8 mouse cellular contexts compared by ENCODE assay signal in genomic region chr14:104467966-104468622, GRCm38 (mm10). TPM values are rescaled to one million over a fixed set of nuclear protein-coding genes. Genes with fewer than 3 reads are reported as not detected.
DNase-seq lines count a peak whose midpoint lies in the region; ATAC-seq and TF ChIP-seq lines count a peak whose summit lies in the region.

TSS of gene Pou4f1 (minus strand) at chr14:104467999.

- peak; percentile 78 for ATAC-seq in embryonic facial prominence, embryonic 13.5 days (ENCODE audit: insufficient number of reproducible peaks, insufficient read depth, low FRiP score, low TSS enrichment, low read depth)
- peak; percentile 94 for ATAC-seq in midbrain, embryonic 16.5 days
- no peak for ATAC-seq in erythroid progenitor cell, adult 5-6 weeks (replicated peaks; ENCODE audit: low FRiP score, poor library complexity, severe bottlenecking)

- no peaks in the 10 kb centered on the region for H3K27me3 ChIP-seq in MEL (ENCODE audit: control insufficient read depth in 1 of 2, insufficient read depth in 2 of 2, low read length in 2 of 2)
- peaks cover 98% of the 10 kb centered on the region for H3K27me3 ChIP-seq in embryonic facial prominence, embryonic 13.5 days
- H3K27me3 ChIP-seq in midbrain, embryonic 16.5 days (ENCODE audit: control insufficient read depth, insufficient read depth, low read depth, low read length), result peaks cover 48% of the 10 kb centered on the region

- under 1% methylated on average over 62 of the region's 62 CpGs for WGBS in embryonic facial prominence, embryonic 13.5 days
- under 1% methylated on average over 43 of the region's 62 CpGs for WGBS in midbrain, embryonic 16.5 days

- peaks cover 13% of the 10 kb centered on the region for H3K79me2 ChIP-seq in MEL (ENCODE audit: control insufficient read depth, insufficient read depth, low read length, poor library complexity)

- no peak for TF ChIP-seq RAD21 in MEL (IDR thresholded peaks at IDR 0.05; ENCODE audit: low read depth, low read length)

- no peak for TF ChIP-seq EP300 in MEL (IDR thresholded peaks at IDR 0.05; ENCODE audit: low read depth in 1 of 2, low read length in 2 of 2)

- H3K9ac ChIP-seq in MEL (ENCODE audit: control insufficient read depth, low read depth, low read length, poor library complexity, severe bottlenecking), result peak within 1 kb of the TSS; percentile 90
- H3K9ac ChIP-seq in embryonic facial prominence, embryonic 13.5 days, result peak within 1 kb of the TSS; percentile 51
- H3K9ac ChIP-seq in midbrain, embryonic 16.5 days (ENCODE audit: low read depth, low read length), result peak within 1 kb of the TSS; percentile 70

- peaks cover 0 to 5% of the 10 kb centered on the region in 2 experiments; a peak in 2 of 4 replicates for H3K36me3 ChIP-seq in MEL (ENCODE audit: control insufficient read depth in 1 of 2, insufficient read depth in 2 of 2, low read length in 2 of 2)
- no peaks in the 10 kb centered on the region for H3K36me3 ChIP-seq in embryonic facial prominence, embryonic 13.5 days
- no peaks in the 10 kb centered on the region for H3K36me3 ChIP-seq in midbrain, embryonic 16.5 days (ENCODE audit: control insufficient read depth, insufficient read depth, low read length)

- peak within 1 kb of the TSS; percentile 85 for H3K4me2 ChIP-seq in embryonic facial prominence, embryonic 13.5 days
- peak within 1 kb of the TSS; percentile 72 for H3K4me2 ChIP-seq in midbrain, embryonic 16.5 days (ENCODE audit: low read length)

- H3K27ac ChIP-seq in MEL (ENCODE audit: control insufficient read depth, low read depth, low read length), result peak within 1 kb of the TSS; percentile 65
- H3K27ac ChIP-seq in embryonic facial prominence, embryonic 13.5 days, result no peak within 1 kb of the TSS
- H3K27ac ChIP-seq in midbrain, embryonic 16.5 days (ENCODE audit: low read length), result peak within 1 kb of the TSS; percentile 87

- H3K4me3 ChIP-seq in MEL (ENCODE audit: control insufficient read depth in 1 of 2, insufficient read depth in 1 of 2, low read depth in 2 of 2, low read length in 2 of 2), result peak within 1 kb of the TSS; percentile 88 to 96
- H3K4me3 ChIP-seq in embryonic facial prominence, embryonic 13.5 days, result peak within 1 kb of the TSS; percentile 53
- H3K4me3 ChIP-seq in midbrain, embryonic 16.5 days (ENCODE audit: low read depth, low read length), result peak within 1 kb of the TSS; percentile 52

- peaks cover 2 to 11% of the 10 kb centered on the region in 2 experiments for H3K4me1 ChIP-seq in MEL (ENCODE audit: control insufficient read depth in 1 of 2, insufficient read depth in 2 of 2, low read length in 2 of 2)
- peaks cover 30% of the 10 kb centered on the region for H3K4me1 ChIP-seq in embryonic facial prominence, embryonic 13.5 days
- H3K4me1 ChIP-seq in midbrain, embryonic 16.5 days (ENCODE audit: control insufficient read depth, insufficient read depth, low read length), result peaks cover 25% of the 10 kb centered on the region

- H3K9me3 ChIP-seq in MEL (replicated peaks; ENCODE audit: insufficient read depth, low read length), result no peaks in the 10 kb centered on the region
- H3K9me3 ChIP-seq in embryonic facial prominence, embryonic 13.5 days, result no peaks in the 10 kb centered on the region
- no peaks in the 10 kb centered on the region for H3K9me3 ChIP-seq in midbrain, embryonic 16.5 days (replicated peaks; ENCODE audit: control insufficient read depth, low read length, poor library complexity, severe bottlenecking)

- peak; percentile 78 for DNase-seq in CD4-positive, CD25-positive, alpha-beta regulatory T cell, adult 2 months (ENCODE audit: low read depth, low spot score)
- DNase-seq in MEL (ENCODE audit: low read depth, low spot score), result peak; percentile 91
- peak; percentile 61 for DNase-seq in heart, postnatal 4 days
- DNase-seq in liver, result peak; percentile 70
- peak; percentile 64 for DNase-seq in thymus, postnatal 25 days

- TF ChIP-seq POLR2A in MEL (IDR thresholded peaks at IDR 0.05; ENCODE audit: control insufficient read depth in 1 of 2, insufficient read depth in 1 of 2, low read depth in 1 of 2, low read length in 2 of 2, poor library complexity in 1 of 2), result peak; percentile 71 to 79; a peak in 2 of 4 replicates

- TF ChIP-seq CTCF in MEL (IDR thresholded peaks at IDR 0.05 in 2 of 3, conservative IDR thresholded peaks at IDR 0.05 in 1 of 3; ENCODE audit: control insufficient read depth in 1 of 3, insufficient read depth in 1 of 3, low read depth in 2 of 3, low read length in 3 of 3, poor library complexity in 1 of 3, severe bottlenecking in 1 of 3), result no peak

TF ChIP-seq in MEL, 35 proteins besides CTCF, POLR2A, EP300 and RAD21:
- TF ChIP-seq TCF12 (IDR thresholded peaks at IDR 0.05; ENCODE audit: low read depth, low read length) (peak; percentile 42; the same call in 1 of the 2 replicates), POLR2AphosphoS5 (IDR thresholded peaks at IDR 0.05; ENCODE audit: borderline replicate concordance, low read depth, low read length) (no peak), KAT2A (conservative IDR thresholded peaks at IDR 0.05; ENCODE audit: low read depth, low read length) (no peak), GABPA (IDR thresholded peaks at IDR 0.05; ENCODE audit: low read depth, low read length) (no peak), CHD2 (IDR thresholded peaks at IDR 0.05; ENCODE audit: low read length) (peak; percentile 79), UBTF (IDR thresholded peaks at IDR 0.05; ENCODE audit: borderline replicate concordance, insufficient read depth, low read depth, low read length) (peak; percentile 53; the same call in 1 of the 2 replicates), ZMIZ1 (IDR thresholded peaks at IDR 0.05; ENCODE audit: low read depth, low read length) (no peak), MXI1 (IDR thresholded peaks at IDR 0.05; ENCODE audit: low read depth, low read length) (no peak), JUND (IDR thresholded peaks at IDR 0.05; ENCODE audit: low read depth, low read length) (no peak), NRF1 (IDR thresholded peaks at IDR 0.05; ENCODE audit: insufficient read depth, low read depth, low read length, poor library complexity, severe bottlenecking) (no peak), MYC (IDR thresholded peaks at IDR 0.05; ENCODE audit: low read depth, low read length) (no peak), HCFC1 (IDR thresholded peaks at IDR 0.05; ENCODE audit: low read depth, low read length) (0 out of 2 replicates have a peak, but pooled peaks have one; percentile 22), ZNF384 (IDR thresholded peaks at IDR 0.05; ENCODE audit: low read depth, low read length) (no peak), TBP (IDR thresholded peaks at IDR 0.05; ENCODE audit: low read depth, low read length) (no peak), ZC3H11A (IDR thresholded peaks at IDR 0.05; ENCODE audit: low read depth, low read length) (no peak)

RNA-seq across cellular contexts. Expression of gene Pou4f1, which starts in this region (rescaled TPM):
- total RNA-seq in MEL (2012; rRNA removed), result 3.0 and 3.2 TPM in 2 replicates
- polyA plus RNA-seq in MEL (2012; ENCODE audit: insufficient read depth in 1 of 2, insufficient read length in 2 of 2, low read depth in 1 of 2, low replicate concordance in 2 of 2, missing spikeins in 1 of 2), result 1 to 10 TPM in 1 of 2 experiments, not detected in 1; 8.2 TPM
- polyA plus RNA-seq in embryonic facial prominence, embryonic 13.5 days (2015; fragmentation: Nextera tagmentation; extraction: Ambion mirVana), result 0.54 and 0.76 TPM in 2 replicates
- total RNA-seq in heart, postnatal 4 days (2021), result under 1 TPM; 0.23 to 0.24 TPM
- polyA plus RNA-seq in midbrain, embryonic 16.5 days (2015; fragmentation: Nextera tagmentation; extraction: Ambion mirVana), result 63.1 and 75.6 TPM in 2 replicates
- not detected in 2 replicates for total RNA-seq in erythroid progenitor cell, adult 5-6 weeks (2015; ENCODE audit: low replicate concordance)
- total RNA-seq in erythroid progenitor cell, adult 5-6 weeks (2017; ENCODE audit: low replicate concordance), result not detected in 2 replicates

Comparison
In these comparisons a context has a peak if more than half of its experiments do, and no peak if none do; other contexts are left out.
1. Peak in ATAC-seq, H3K4me3 ChIP-seq, H3K9ac ChIP-seq and H3K4me2 ChIP-seq in embryonic facial prominence, embryonic 13.5 days; RNA of the gene not detected or under 1 TPM.
2. Peak in DNase-seq in heart, postnatal 4 days; RNA of the gene not detected or under 1 TPM.